Mouse (Mus musculus) megakaryocyte progenitor cell, adult 5-6 weeks (primary cell): ENCODE measurements around the gene Kcnj9. TPM values are rescaled to one million over a fixed set of nuclear protein-coding genes. Genes with fewer than 3 reads are reported as not detected.

ENCODE experiments used
- total RNA-seq, 2 experiments: library from RNA; stranded (forward) in 1 of 2; stranded (reverse) in 1 of 2; fragments of 157-497, 149-512 nt in 1 of 2; fragments of 200-1000 nt in 1 of 2; gene quantifications; 2 replicates each; pipeline versions ENCODE4 v1.2.3 to v1.2.4; 2015 to 2017

Kcnj9 gene
- total RNA-seq, 2 experiments from 2014 or later, result not detected

Other genes with a start within 250 kb of the Kcnj9 start
- gene Copa, start 246.8 kb downstream of the Kcnj9 start, total RNA-seq (2015), result 146 and 159 TPM in 2 replicates
- 140 and 152 TPM in 2 replicates for gene Copa, start 246.8 kb downstream of the Kcnj9 start, total RNA-seq (2017)
- gene Ncstn, start 246.5 kb downstream of the Kcnj9 start, total RNA-seq (2015), result 68.0 and 69.0 TPM in 2 replicates
- gene Ncstn, start 246.5 kb downstream of the Kcnj9 start, total RNA-seq (2017), result 26.3 and 35.5 TPM in 2 replicates
- gene Pex19, start 202.6 kb downstream of the Kcnj9 start, total RNA-seq (2015), result 24.2 and 24.9 TPM in 2 replicates
- gene Pex19, start 202.6 kb downstream of the Kcnj9 start, total RNA-seq (2017), result 31.2 and 38.4 TPM in 2 replicates
- gene Dcaf8, start 181.2 kb downstream of the Kcnj9 start, total RNA-seq (2015), result 26.0 and 46.0 TPM in 2 replicates
- gene Dcaf8, start 181.2 kb downstream of the Kcnj9 start, total RNA-seq (2017), result 93.6 and 140 TPM in 2 replicates
- gene Pea15a, start 122.5 kb downstream of the Kcnj9 start, total RNA-seq (2015), result 3.1 and 4.9 TPM in 2 replicates
- gene Pea15a, start 122.5 kb downstream of the Kcnj9 start, total RNA-seq (2017), result 2.2 and 2.6 TPM in 2 replicates
- gene Casq1, start 109.5 kb downstream of the Kcnj9 start, total RNA-seq (2015), result not detected in 2 replicates
- not detected in 2 replicates for gene Casq1, start 109.5 kb downstream of the Kcnj9 start, total RNA-seq (2017)
- not detected in 2 replicates for gene Atp1a4, start 70.9 kb downstream of the Kcnj9 start, total RNA-seq (2015)
- gene Atp1a4, start 70.9 kb downstream of the Kcnj9 start, total RNA-seq (2017), result not detected in 2 replicates
- 28.8 and 29.7 TPM in 2 replicates for gene Igsf8, start 67.7 kb downstream of the Kcnj9 start, total RNA-seq (2015)
- gene Igsf8, start 67.7 kb downstream of the Kcnj9 start, total RNA-seq (2017), result 25.5 and 30.6 TPM in 2 replicates
- gene Atp1a2, start 31.3 kb downstream of the Kcnj9 start, total RNA-seq (2015), result not detected in 2 replicates
- not detected in 2 replicates for gene Atp1a2, start 31.3 kb downstream of the Kcnj9 start, total RNA-seq (2017)
- gene Kcnj10, start 11.9 kb upstream of the Kcnj9 start, total RNA-seq (2015), result 0.20 and 0.24 TPM in 2 replicates
- 0.04 and 0.14 TPM in 2 replicates for gene Kcnj10, start 11.9 kb upstream of the Kcnj9 start, total RNA-seq (2017)
- gene Pigm, start 47.2 kb upstream of the Kcnj9 start, total RNA-seq (2015), result 14.7 and 16.2 TPM in 2 replicates
- 15.3 and 15.7 TPM in 2 replicates for gene Pigm, start 47.2 kb upstream of the Kcnj9 start, total RNA-seq (2017)
- 0.35 and 0.49 TPM in 2 replicates for gene Slamf9, start 146.0 kb upstream of the Kcnj9 start, total RNA-seq (2015)
- 0.41 and 0.62 TPM in 2 replicates for gene Slamf9, start 146.0 kb upstream of the Kcnj9 start, total RNA-seq (2017)
- gene Igsf9, start 152.5 kb upstream of the Kcnj9 start, total RNA-seq (2015), result 0.10 TPM in 1 of 2 replicates, not detected in the other
- 0.30 TPM in 1 of 2 replicates, not detected in the other for gene Igsf9, start 152.5 kb upstream of the Kcnj9 start, total RNA-seq (2017)
- gene Tagln2, start 170.7 kb upstream of the Kcnj9 start, total RNA-seq (2015), result 621 and 639 TPM in 2 replicates
- 290 and 305 TPM in 2 replicates for gene Tagln2, start 170.7 kb upstream of the Kcnj9 start, total RNA-seq (2017)
- gene Cfap45, start 191.5 kb upstream of the Kcnj9 start, total RNA-seq (2015), result 0.12 TPM in 1 of 2 replicates, not detected in the other
- not detected in 2 replicates for gene Cfap45, start 191.5 kb upstream of the Kcnj9 start, total RNA-seq (2017)
- gene Vsig8, start 226.6 kb upstream of the Kcnj9 start, total RNA-seq (2015), result not detected in 2 replicates
- not detected in 2 replicates for gene Vsig8, start 226.6 kb upstream of the Kcnj9 start, total RNA-seq (2017)